ENCODE assay signal across 8 mouse cellular contexts in the genomic region with DNA sequence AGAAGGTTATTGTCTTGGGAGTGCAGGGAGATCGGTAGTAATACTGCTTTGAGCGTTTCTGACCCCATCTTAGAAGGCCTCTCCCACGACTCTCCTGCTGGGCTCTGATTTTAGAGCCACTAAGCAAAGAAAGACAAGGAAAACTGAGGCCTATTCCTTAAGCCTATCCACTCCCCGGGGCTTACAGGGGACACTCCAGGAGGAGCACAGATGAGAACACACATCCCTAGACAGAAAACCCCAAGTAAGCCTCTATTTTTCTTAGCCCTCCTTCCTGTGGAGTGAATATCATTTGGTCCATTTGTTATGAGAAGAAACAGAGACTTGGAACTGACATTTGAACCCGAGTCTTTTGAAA.
DNase-seq lines count a peak whose midpoint lies in the region; ATAC-seq and TF ChIP-seq lines count a peak whose summit lies in the region.

No protein-coding gene starts in this region.

- H3K9me3 ChIP-seq in embryonic facial prominence, embryonic 14.5 days (ENCODE audit: control insufficient read depth, low read length), result no peaks in the 10 kb centered on the region
- no peaks in the 10 kb centered on the region for H3K9me3 ChIP-seq in midbrain, embryonic 16.5 days (replicated peaks; ENCODE audit: control insufficient read depth, low read length, poor library complexity, severe bottlenecking)

- TF ChIP-seq CTCF in left cerebral cortex, adult 2 months (IDR thresholded peaks at IDR 0.05), result no peak

- no peak for ATAC-seq in embryonic facial prominence, embryonic 14.5 days (ENCODE audit: low read depth)
- no peak; the same call in none of the 2 replicates for ATAC-seq in midbrain, embryonic 16.5 days

- H3K4me1 ChIP-seq in embryonic facial prominence, embryonic 14.5 days (ENCODE audit: control insufficient read depth, insufficient read depth, low read length), result peaks cover 9% of the 10 kb centered on the region
- H3K4me1 ChIP-seq in midbrain, embryonic 16.5 days (ENCODE audit: control insufficient read depth, insufficient read depth, low read length), result peaks cover 20% of the 10 kb centered on the region

- intact Hi-C loops in left cerebral cortex, adult 2 months (cut with DNase I), result loop anchor here (1.0 to 5.0 kb wide), 5 partner anchors 148 to 745 kb away; no protein-coding TSS in a partner anchor
- intact Hi-C loops in left cerebral cortex, postnatal 14 days (cut with DNase I), result loop anchor here (2.0 to 5.0 kb wide), 5 partner anchors 148 to 743 kb away; no protein-coding TSS in a partner anchor

- no peak for DNase-seq in left cerebral cortex, adult 2 months (ENCODE audit: extremely low spot score in 1 of 2, low spot score in 2 of 2)
- no peak for DNase-seq in left cerebral cortex, postnatal 14 days (ENCODE audit: low spot score in 2 of 2)
- no peak for DNase-seq in embryonic facial prominence, embryonic 14.5 days (ENCODE audit: low spot score)
- DNase-seq in induced T-regulatory cell, adult 2 months (ENCODE audit: low read depth), result peak; percentile 16
- DNase-seq in cerebellum, postnatal 14 days, result no peak
- no peak for DNase-seq in frontal cortex, adult 2 months (ENCODE audit: extremely low spot score in 1 of 2, low spot score in 1 of 2)
- no peak for DNase-seq in ovary, postnatal 36 days (ENCODE audit: low spot score)

- H3K4me3 ChIP-seq in left cerebral cortex, adult 2 months, result peak overlapping the region; percentile 47
- peak overlapping the region; percentile 36 for H3K4me3 ChIP-seq in embryonic facial prominence, embryonic 14.5 days (ENCODE audit: low read depth, low read length)
- peak overlapping the region; percentile 42 for H3K4me3 ChIP-seq in midbrain, embryonic 16.5 days (ENCODE audit: low read depth, low read length)

- no peaks in the 10 kb centered on the region for H3K36me3 ChIP-seq in embryonic facial prominence, embryonic 14.5 days (ENCODE audit: control insufficient read depth, insufficient read depth, low read length)
- no peaks in the 10 kb centered on the region for H3K36me3 ChIP-seq in midbrain, embryonic 16.5 days (ENCODE audit: control insufficient read depth, insufficient read depth, low read length)

- peak overlapping the region; percentile 59 for H3K4me2 ChIP-seq in embryonic facial prominence, embryonic 14.5 days (ENCODE audit: low read depth, low read length)
- H3K4me2 ChIP-seq in midbrain, embryonic 16.5 days (ENCODE audit: low read length), result peak overlapping the region; percentile 84

- H3K9ac ChIP-seq in embryonic facial prominence, embryonic 14.5 days (ENCODE audit: low read depth, low read length), result peak overlapping the region; percentile 64
- peak overlapping the region; percentile 75 for H3K9ac ChIP-seq in midbrain, embryonic 16.5 days (ENCODE audit: low read depth, low read length)

- peak overlapping the region; percentile 93 for H3K27ac ChIP-seq in left cerebral cortex, adult 2 months
- peak overlapping the region; percentile 92 for H3K27ac ChIP-seq in embryonic facial prominence, embryonic 14.5 days (replicated peaks; ENCODE audit: low read depth, low read length)
- peak overlapping the region; percentile 94 for H3K27ac ChIP-seq in midbrain, embryonic 16.5 days (ENCODE audit: low read length)

- no peaks in the 10 kb centered on the region for H3K27me3 ChIP-seq in embryonic facial prominence, embryonic 14.5 days (replicated peaks; ENCODE audit: control insufficient read depth, insufficient read depth, low read length)
- H3K27me3 ChIP-seq in midbrain, embryonic 16.5 days (ENCODE audit: control insufficient read depth, insufficient read depth, low read depth, low read length), result no peaks in the 10 kb centered on the region

- WGBS in embryonic facial prominence, embryonic 14.5 days, result 5% methylated on average over 5 of the region's 5 CpGs
- WGBS in midbrain, embryonic 16.5 days, result 5% methylated on average over 5 of the region's 5 CpGs
